Mouse (Mus musculus) stomach, embryonic 14.5 days (tissue): Measurements from ENCODE around the gene Slc25a3. TPM values are rescaled to one million over a fixed set of nuclear protein-coding genes. Genes with fewer than 3 reads are reported as not detected.

Source experiments
- polyA plus RNA-seq: library from polyadenylated mRNA; unstranded; fragments of >200 nt; fragmentation: Nextera tagmentation; extraction: Ambion mirVana; gene quantifications from 2 replicates; pipeline ENCODE4 v1.2.1, GENCODE M21; 2014

The Slc25a3 gene
- polyA plus RNA-seq, 1 experiment from 2014 or later: 501 TPM

Other genes with a start within 250 kb of the Slc25a3 start
- gene Apaf1, start 41.3 kb downstream of the Slc25a3 start, polyA plus RNA-seq: 24.5 and 27.6 TPM in 2 replicates
- gene Ikbip, start 41.1 kb downstream of the Slc25a3 start, polyA plus RNA-seq: 51.9 and 54.1 TPM in 2 replicates
- 236 and 261 TPM in 2 replicates for gene Tmpo, start 57.3 kb upstream of the Slc25a3 start, polyA plus RNA-seq